In the genomic region with DNA sequence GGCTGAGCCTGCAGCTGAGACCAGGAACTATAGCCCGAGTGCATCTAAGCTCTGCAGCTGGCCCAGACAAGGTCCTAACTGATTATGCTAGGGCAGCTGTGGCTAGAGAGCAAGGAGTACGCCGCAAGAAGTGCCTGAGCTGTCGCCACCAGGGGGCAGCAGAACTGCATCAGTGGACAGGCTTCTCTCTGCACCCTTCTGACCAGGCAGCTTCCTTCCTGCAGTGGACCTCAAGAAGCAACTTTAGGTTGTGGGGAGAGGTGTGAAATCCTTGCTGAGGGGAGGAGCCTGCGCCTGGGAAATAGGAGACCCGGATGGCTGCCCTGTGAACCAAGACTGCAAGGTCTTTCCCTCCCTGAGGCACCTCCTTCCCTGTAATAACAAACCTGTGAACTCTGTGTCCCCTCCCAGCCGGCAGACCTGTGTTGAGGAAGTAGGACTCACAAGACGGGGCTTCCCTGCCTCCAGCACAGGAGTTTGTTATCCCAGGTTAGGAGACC, we compare ENCODE assay signal across 8 mouse cellular contexts. TPM values are rescaled to one million over a fixed set of nuclear protein-coding genes. Genes with fewer than 3 reads are reported as not detected.
DNase-seq lines count a peak whose midpoint lies in the region; ATAC-seq and TF ChIP-seq lines count a peak whose summit lies in the region.

No protein-coding gene starts in this region.

- 0 out of 2 replicates have a peak overlapping the region, but pooled peaks have one; percentile 14 for H3K9ac ChIP-seq in embryonic facial prominence, embryonic 14.5 days (ENCODE audit: low read depth, low read length)
- H3K9ac ChIP-seq in limb, embryonic 13.5 days, result no peak overlapping the region
- H3K9ac ChIP-seq in midbrain, embryonic 16.5 days (ENCODE audit: low read depth, low read length), result 0 out of 2 replicates have a peak overlapping the region, but pooled peaks have one; percentile 31

- peak; percentile 100 for TF ChIP-seq CTCF in bone marrow, adult 2 months (IDR thresholded peaks at IDR 0.05; ENCODE audit: control insufficient read depth, insufficient read depth, low read length)
- peak; percentile 99 for TF ChIP-seq CTCF in spleen, adult 2 months (IDR thresholded peaks at IDR 0.05; ENCODE audit: extremely low read depth, insufficient read depth, insufficient read length, insufficient replicate concordance)

- ATAC-seq in embryonic facial prominence, embryonic 14.5 days (ENCODE audit: low read depth), result peak; percentile 91
- peak; percentile 88 for ATAC-seq in limb, embryonic 13.5 days (ENCODE audit: low FRiP score, low read depth)
- ATAC-seq in midbrain, embryonic 16.5 days, result peak; percentile 87

- H3K27me3 ChIP-seq in embryonic facial prominence, embryonic 14.5 days (replicated peaks; ENCODE audit: control insufficient read depth, insufficient read depth, low read length), result no peaks in the 10 kb centered on the region
- no peaks in the 10 kb centered on the region for H3K27me3 ChIP-seq in limb, embryonic 13.5 days
- no peaks in the 10 kb centered on the region for H3K27me3 ChIP-seq in midbrain, embryonic 16.5 days (ENCODE audit: control insufficient read depth, insufficient read depth, low read depth, low read length)
- no peaks in the 10 kb centered on the region for H3K27me3 ChIP-seq in spleen, adult 2 months (ENCODE audit: control insufficient read depth, insufficient read depth, low read length)

- H3K4me2 ChIP-seq in embryonic facial prominence, embryonic 14.5 days (ENCODE audit: low read depth, low read length), result no peak overlapping the region
- peak overlapping the region; percentile 21 for H3K4me2 ChIP-seq in limb, embryonic 13.5 days (replicated peaks)
- no peak overlapping the region for H3K4me2 ChIP-seq in midbrain, embryonic 16.5 days (ENCODE audit: low read length)

- H3K9me3 ChIP-seq in embryonic facial prominence, embryonic 14.5 days (ENCODE audit: control insufficient read depth, low read length), result no peaks in the 10 kb centered on the region
- H3K9me3 ChIP-seq in limb, embryonic 13.5 days, result no peaks in the 10 kb centered on the region
- no peaks in the 10 kb centered on the region for H3K9me3 ChIP-seq in midbrain, embryonic 16.5 days (replicated peaks; ENCODE audit: control insufficient read depth, low read length, poor library complexity, severe bottlenecking)

- H3K27ac ChIP-seq in bone marrow, adult 2 months (ENCODE audit: control insufficient read depth, insufficient read depth, low read depth, low read length, poor library complexity), result peak overlapping the region; percentile 82
- peak overlapping the region; percentile 61; the same call in 1 of the 2 replicates for H3K27ac ChIP-seq in embryonic facial prominence, embryonic 14.5 days (replicated peaks; ENCODE audit: low read depth, low read length)
- peak overlapping the region; percentile 79 for H3K27ac ChIP-seq in limb, embryonic 13.5 days
- H3K27ac ChIP-seq in midbrain, embryonic 16.5 days (ENCODE audit: low read length), result peak overlapping the region; percentile 54
- peak overlapping the region; percentile 99 for H3K27ac ChIP-seq in spleen, adult 2 months (ENCODE audit: insufficient read depth, low read length)

- peaks cover 62% of the 10 kb centered on the region for H3K36me3 ChIP-seq in embryonic facial prominence, embryonic 14.5 days (ENCODE audit: control insufficient read depth, insufficient read depth, low read length)
- peaks cover 48% of the 10 kb centered on the region for H3K36me3 ChIP-seq in limb, embryonic 13.5 days
- peaks cover 20% of the 10 kb centered on the region for H3K36me3 ChIP-seq in midbrain, embryonic 16.5 days (ENCODE audit: control insufficient read depth, insufficient read depth, low read length)
- H3K36me3 ChIP-seq in spleen, adult 2 months (ENCODE audit: control insufficient read depth, insufficient read depth, low read length), result peaks cover 20% of the 10 kb centered on the region

- peaks cover 3% of the 10 kb centered on the region for H3K4me1 ChIP-seq in bone marrow, adult 2 months (ENCODE audit: control insufficient read depth, insufficient read depth, low read length)
- peaks cover 6% of the 10 kb centered on the region; the same call in 1 of the 2 replicates for H3K4me1 ChIP-seq in embryonic facial prominence, embryonic 14.5 days (ENCODE audit: control insufficient read depth, insufficient read depth, low read length)
- peaks cover 40% of the 10 kb centered on the region for H3K4me1 ChIP-seq in limb, embryonic 13.5 days
- H3K4me1 ChIP-seq in midbrain, embryonic 16.5 days (ENCODE audit: control insufficient read depth, insufficient read depth, low read length), result no peaks in the 10 kb centered on the region; the same call in 1 of the 2 replicates
- peaks cover 23% of the 10 kb centered on the region for H3K4me1 ChIP-seq in spleen, adult 2 months (ENCODE audit: control insufficient read depth, insufficient read depth, insufficient read length)

- DNase-seq in A20 (ENCODE audit: low read depth, low spot score), result peak; percentile 98
- DNase-seq in embryonic facial prominence, embryonic 14.5 days (ENCODE audit: low spot score), result peak; percentile 93
- DNase-seq in heart, adult 9 months (ENCODE audit: low spot score in 2 of 2), result peak; percentile 89 to 93
- DNase-seq in kidney, adult 9 months, result peak; percentile 97
- DNase-seq in spleen, adult 2 months (ENCODE audit: low read depth in 1 of 2, low spot score in 2 of 2), result peak; percentile 91 to 96

- 2% methylated on average over 8 of the region's 8 CpGs for WGBS in bone marrow, adult 2 months
- 1% methylated on average over 8 of the region's 8 CpGs for WGBS in embryonic facial prominence, embryonic 14.5 days
- WGBS in limb, embryonic 13.5 days, result 2% methylated on average over 8 of the region's 8 CpGs
- WGBS in midbrain, embryonic 16.5 days, result 7% methylated on average over 8 of the region's 8 CpGs
- 1% methylated on average over 8 of the region's 8 CpGs for WGBS in spleen, adult 2 months

- H3K4me3 ChIP-seq in bone marrow, adult 2 months (replicated peaks; ENCODE audit: control insufficient read depth, low read depth, low read length), result peak overlapping the region; percentile 1
- no peak overlapping the region for H3K4me3 ChIP-seq in embryonic facial prominence, embryonic 14.5 days (ENCODE audit: low read depth, low read length)
- H3K4me3 ChIP-seq in limb, embryonic 13.5 days, result no peak overlapping the region
- H3K4me3 ChIP-seq in midbrain, embryonic 16.5 days (ENCODE audit: low read depth, low read length), result no peak overlapping the region
- peak overlapping the region; percentile 37 for H3K4me3 ChIP-seq in spleen, adult 2 months (ENCODE audit: extremely low read depth, insufficient read depth, insufficient read length)

- TF ChIP-seq POLR2A in bone marrow, adult 2 months (IDR thresholded peaks at IDR 0.05; ENCODE audit: borderline replicate concordance, control insufficient read depth, low read depth, low read length), result peak; percentile 33; the same call in 1 of the 2 replicates
- TF ChIP-seq POLR2A in spleen, adult 2 months (IDR thresholded peaks at IDR 0.05; ENCODE audit: low read depth, low read length), result no peak

RNA-seq across cellular contexts. Expression of a gene that starts 13.9 kb away (rescaled TPM):
- 77.0 and 79.4 TPM in 2 replicates for polyA plus RNA-seq in bone marrow, adult 2 months (2011; ENCODE audit: insufficient read depth, insufficient read length, low replicate concordance, missing spikeins)
- 80.9 and 82.5 TPM in 2 replicates for polyA plus RNA-seq in embryonic facial prominence, embryonic 14.5 days (2014; fragmentation: Nextera tagmentation; extraction: Ambion mirVana)
- polyA plus RNA-seq in limb, embryonic 13.5 days (2015; fragmentation: Nextera tagmentation; extraction: Ambion mirVana), result 140 and 142 TPM in 2 replicates
- polyA plus RNA-seq in midbrain, embryonic 16.5 days (2015; fragmentation: Nextera tagmentation; extraction: Ambion mirVana), result 93.8 and 100 TPM in 2 replicates
- polyA plus RNA-seq in spleen, adult 2 months (2012; rRNA removed), result 22.1 and 24.5 TPM in 2 replicates

RNA-seq across cellular contexts. Expression of a gene that starts 14.7 kb away (rescaled TPM):
- polyA plus RNA-seq in bone marrow, adult 2 months (2011; ENCODE audit: insufficient read depth, insufficient read length, low replicate concordance, missing spikeins), result not detected in 2 replicates
- polyA plus RNA-seq in embryonic facial prominence, embryonic 14.5 days (2014; fragmentation: Nextera tagmentation; extraction: Ambion mirVana), result 1.7 and 1.9 TPM in 2 replicates
- polyA plus RNA-seq in limb, embryonic 13.5 days (2015; fragmentation: Nextera tagmentation; extraction: Ambion mirVana), result 1.9 and 2.0 TPM in 2 replicates
- 1.4 TPM in 2 replicates for polyA plus RNA-seq in midbrain, embryonic 16.5 days (2015; fragmentation: Nextera tagmentation; extraction: Ambion mirVana)
- polyA plus RNA-seq in spleen, adult 2 months (2012; rRNA removed), result 0.14 TPM in 1 of 2 replicates, not detected in the other

RNA-seq across cellular contexts. Expression of a gene that starts 17.4 kb away (rescaled TPM):
- 11.9 and 23.1 TPM in 2 replicates for polyA plus RNA-seq in bone marrow, adult 2 months (2011; ENCODE audit: insufficient read depth, insufficient read length, low replicate concordance, missing spikeins)
- 22.4 and 23.6 TPM in 2 replicates for polyA plus RNA-seq in embryonic facial prominence, embryonic 14.5 days (2014; fragmentation: Nextera tagmentation; extraction: Ambion mirVana)
- polyA plus RNA-seq in limb, embryonic 13.5 days (2015; fragmentation: Nextera tagmentation; extraction: Ambion mirVana), result 20.1 and 20.2 TPM in 2 replicates
- polyA plus RNA-seq in midbrain, embryonic 16.5 days (2015; fragmentation: Nextera tagmentation; extraction: Ambion mirVana), result 33.8 and 35.2 TPM in 2 replicates
- polyA plus RNA-seq in spleen, adult 2 months (2012; rRNA removed), result 25.6 and 26.5 TPM in 2 replicates

RNA-seq across cellular contexts. Expression of a gene that starts 56.6 kb away (rescaled TPM):
- polyA plus RNA-seq in bone marrow, adult 2 months (2011; ENCODE audit: insufficient read depth, insufficient read length, low replicate concordance, missing spikeins), result 37.5 and 58.3 TPM in 2 replicates
- polyA plus RNA-seq in embryonic facial prominence, embryonic 14.5 days (2014; fragmentation: Nextera tagmentation; extraction: Ambion mirVana), result 92.7 and 102 TPM in 2 replicates
- 82.5 and 83.5 TPM in 2 replicates for polyA plus RNA-seq in limb, embryonic 13.5 days (2015; fragmentation: Nextera tagmentation; extraction: Ambion mirVana)
- 226 and 244 TPM in 2 replicates for polyA plus RNA-seq in midbrain, embryonic 16.5 days (2015; fragmentation: Nextera tagmentation; extraction: Ambion mirVana)
- polyA plus RNA-seq in spleen, adult 2 months (2012; rRNA removed), result 68.3 and 72.0 TPM in 2 replicates

Comparison
In these comparisons a context has a peak if more than half of its experiments do, and no peak if none do; other contexts are left out.
1. H3K4me3 ChIP-seq: peak in bone marrow, adult 2 months (single experiment) and spleen, adult 2 months (single experiment); none in embryonic facial prominence, embryonic 14.5 days (single experiment), limb, embryonic 13.5 days (single experiment) and midbrain, embryonic 16.5 days (single experiment).
2. Peak in every context shown above with its lines, with median percentiles within 50 percentile points of each other: DNase-seq, H3K27ac ChIP-seq and ATAC-seq.